Mouse (Mus musculus) C2C12 (cell line): Measurements from ENCODE around the gene Tesk1.

Experiments used
- CEBPB ChIP-seq: IDR thresholded peaks from one replicate; pipeline ENCODE4 v1.6.1; 2011; ENCODE audit warnings: low read depth, mild to moderate bottlenecking, control low read depth, moderate library complexity
- CTCF ChIP-seq: IDR thresholded peaks from one replicate; pipeline ENCODE4 v1.5.1; 2011; ENCODE audit not compliant: control insufficient read depth, insufficient read depth, insufficient read length
- MYOD1 ChIP-seq: IDR thresholded peaks from one replicate; pipeline ENCODE4 v1.6.1; 2011; ENCODE audit warnings: low read depth; ENCODE audit not compliant: control insufficient read depth, insufficient read length
- MYOG ChIP-seq: IDR thresholded peaks from one replicate; pipeline ENCODE4 v1.6.1; 2011; ENCODE audit not compliant: control insufficient read depth, insufficient read length; ENCODE audit errors: extremely low read depth

DNA sequence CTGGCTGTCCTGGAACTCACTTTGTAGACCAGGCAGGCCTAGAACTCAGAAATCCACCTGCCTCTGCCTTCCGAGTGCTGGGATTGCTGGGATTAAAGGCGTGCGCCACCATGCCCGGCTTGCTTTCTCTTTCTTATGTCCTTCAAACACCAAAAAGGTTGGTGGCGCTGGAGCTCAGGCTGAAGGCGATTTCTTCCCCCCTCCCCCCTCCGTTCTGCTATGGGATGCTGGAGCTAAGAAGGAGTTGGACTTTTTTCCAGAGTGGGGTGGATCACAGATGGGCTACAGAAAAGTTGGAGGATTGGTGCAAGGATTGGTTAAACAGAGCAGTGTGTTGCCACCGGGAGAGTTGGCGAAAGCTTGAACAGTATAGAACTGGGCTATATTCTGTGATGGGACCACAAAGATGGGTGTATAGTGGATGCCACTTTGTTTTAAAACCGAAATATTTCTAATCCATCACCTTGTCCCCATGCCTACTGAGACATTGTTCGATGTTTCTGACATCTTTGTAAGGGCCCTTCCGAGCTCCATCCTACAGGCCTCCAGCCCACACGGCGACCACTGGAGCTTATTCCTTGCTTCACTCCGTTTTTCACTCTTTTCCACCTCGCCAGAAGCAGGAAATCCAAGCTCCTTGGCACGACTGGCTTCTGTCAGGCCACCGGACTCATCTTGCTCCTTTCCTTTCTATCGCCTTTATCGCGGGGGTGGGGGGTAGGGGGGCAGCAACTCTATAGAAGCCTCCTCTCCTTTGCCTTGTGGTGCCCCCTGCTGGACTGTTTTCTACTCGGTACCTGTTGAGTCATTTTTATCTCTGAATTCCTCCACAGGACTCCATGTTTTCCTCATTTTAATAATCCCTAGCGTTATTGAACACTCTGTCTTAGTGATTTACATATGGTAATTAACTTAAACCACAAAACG is 37.4 kb downstream of the Tesk1 start:
- TF ChIP-seq CTCF, result peak; percentile 16
- no peak for TF ChIP-seq CEBPB
- TF ChIP-seq MYOG, result no peak
- no peak for TF ChIP-seq MYOD1
